Comparison of ENCODE assay signal across 31 mouse cellular contexts in genomic region chr7:100471407-100471797, GRCm38 (mm10). TPM values are rescaled to one million over a fixed set of nuclear protein-coding genes. Genes with fewer than 3 reads are reported as not detected.
A peak's percentile ranks its signal among the peaks of the same experiment; 100 is the strongest.
DNase-seq lines count a peak whose midpoint lies in the region; ATAC-seq and TF ChIP-seq lines count a peak whose summit lies in the region.
"Had no signal": no experiment of that assay in that cellular context is flagged by ENCODE, and none has a peak within 500 bp of the region (broad histone marks: within the 10 kb centered on the region; RNA-seq: fewer than 3 reads in every experiment).

No protein-coding gene starts in this region.

- TF ChIP-seq EP300 in heart, adult 2 months (IDR thresholded peaks at IDR 0.05; ENCODE audit: insufficient read depth, low read depth, low read length): no peak

- H3K27me3 ChIP-seq in heart, adult 2 months (ENCODE audit: control insufficient read depth, insufficient read depth, low read length): no peaks in the 10 kb centered on the region
- no peaks in the 10 kb centered on the region for H3K27me3 ChIP-seq in liver, embryonic 13.5 days
- H3K27me3 ChIP-seq: CH12.LX; forebrain, embryonic 13.5 days; heart, embryonic 12.5 days; heart, embryonic 15.5 days; Patski had no signal

- no peak overlapping the region for H3K4me2 ChIP-seq in liver, embryonic 13.5 days
- H3K4me2 ChIP-seq: forebrain, embryonic 13.5 days; heart, embryonic 12.5 days; heart, embryonic 15.5 days; hindbrain, embryonic 14.5 days had no signal

- H3K79me2 ChIP-seq in heart, adult 2 months (replicated peaks; ENCODE audit: control insufficient read depth, insufficient read depth, low read length): no peaks in the 10 kb centered on the region

- intact Hi-C loops in heart, adult 2 months (cut with DNase I): no loop called here

- no peak for TF ChIP-seq CTCF in heart, adult 2 months (IDR thresholded peaks at IDR 0.05)

- H3K4me1 ChIP-seq in heart, adult 2 months (ENCODE audit: control insufficient read depth, insufficient read depth, low read length): peaks cover 4% of the 10 kb centered on the region; the same call in 1 of the 2 replicates
- H3K4me1 ChIP-seq in liver, embryonic 13.5 days (replicated peaks): peaks cover 53% of the 10 kb centered on the region
- 0 out of 2 replicates have a peak, but pooled peaks cover 7% of the 10 kb centered on the region for H3K4me1 ChIP-seq in brown adipose tissue, adult 24 weeks (ENCODE audit: control insufficient read depth, insufficient read depth, insufficient read length, low read length)
- H3K4me1 ChIP-seq: forebrain, embryonic 10.5 days; forebrain, embryonic 13.5 days had no signal

- H3K9ac ChIP-seq in heart, adult 2 months (ENCODE audit: low read depth, low read length): no peak overlapping the region
- H3K9ac ChIP-seq in liver, embryonic 13.5 days: peak overlapping the region; percentile 33; the same call in 1 of the 2 replicates
- H3K9ac ChIP-seq: forebrain, embryonic 13.5 days; heart, embryonic 12.5 days; heart, embryonic 15.5 days; hindbrain, embryonic 14.5 days had no signal

- no peak for ATAC-seq in liver, embryonic 13.5 days (ENCODE audit: low read depth)
- ATAC-seq: forebrain, embryonic 13.5 days; forebrain, embryonic 16.5 days; hindbrain, postnatal 0 days; inflammation-experienced regulatory T-cells, adult 6 months; Patski had no signal

- H3K27ac ChIP-seq in heart, adult 2 months: no peak overlapping the region; the same call in 1 of the 2 replicates
- peak overlapping the region; percentile 100 for H3K27ac ChIP-seq in liver, embryonic 13.5 days
- peak overlapping the region; percentile 98 for H3K27ac ChIP-seq in brown adipose tissue, adult 24 weeks (replicated peaks; ENCODE audit: low read depth, low read length)
- H3K27ac ChIP-seq: forebrain, embryonic 10.5 days; forebrain, embryonic 13.5 days; heart, embryonic 15.5 days; hindbrain, embryonic 14.5 days; hindbrain, postnatal 0 days had no signal

- H3K9me3 ChIP-seq in liver, embryonic 13.5 days (replicated peaks): no peaks in the 10 kb centered on the region
- H3K9me3 ChIP-seq: forebrain, embryonic 10.5 days; forebrain, embryonic 13.5 days; G1E; heart, embryonic 12.5 days; heart, embryonic 15.5 days had no signal

- no peak for TF ChIP-seq POLR2A in heart, adult 2 months (IDR thresholded peaks at IDR 0.05; ENCODE audit: insufficient read depth, low read depth, low read length)

- no peak overlapping the region for H3K4me3 ChIP-seq in heart, adult 2 months
- no peak overlapping the region for H3K4me3 ChIP-seq in liver, embryonic 13.5 days (replicated peaks)
- no peak overlapping the region for H3K4me3 ChIP-seq in brown adipose tissue, adult 24 weeks (ENCODE audit: insufficient read depth, low read depth, low read length)
- H3K4me3 ChIP-seq: forebrain, embryonic 10.5 days; forebrain, embryonic 13.5 days; heart, embryonic 12.5 days; heart, embryonic 15.5 days had no signal

- H3K36me3 ChIP-seq in heart, adult 2 months (ENCODE audit: control insufficient read depth, insufficient read depth, low read length): no peaks in the 10 kb centered on the region
- H3K36me3 ChIP-seq in liver, embryonic 13.5 days: peaks cover 8% of the 10 kb centered on the region; the same call in 1 of the 2 replicates
- H3K36me3 ChIP-seq: heart, embryonic 15.5 days had no signal

- DNase-seq in heart, adult 11 months: peak; percentile 80
- DNase-seq in heart, adult 2 months: no peak
- no peak for DNase-seq in liver, embryonic 13.5 days
- DNase-seq in liver: no peak
- DNase-seq in kidney, postnatal 4 days: no peak
- no peak for DNase-seq in spleen, adult 18-20 months
- DNase-seq: adrenal gland, adult 2 months; adrenal gland, postnatal 14 days; B cell, adult 2 months; cerebellum, adult 11-12 months; cerebellum, adult 8-10 months; cerebellum, postnatal 10 days; cerebellum, postnatal 36 days; gastrocnemius, postnatal 14 days; heart, postnatal 4 days had no signal

- WGBS in heart, adult 2 months: 68% methylated on average over 1 of the region's 1 CpGs
- 85% methylated on average over 1 of the region's 1 CpGs for WGBS in liver, embryonic 13.5 days (ENCODE audit: insufficient replicate concordance)

RNA-seq across cellular contexts. Expression of gene Ucp3, which starts 1.4 kb away (rescaled TPM):
- 10 to 100 TPM; 33.7 to 39.4 TPM for total RNA-seq in heart, adult 2 months (2021)
- 39.0 and 39.1 TPM in 2 replicates for polyA plus RNA-seq in heart, adult 2 months (2012; rRNA removed)
- not detected in 2 replicates for polyA plus RNA-seq in liver, embryonic 13.5 days (2015; fragmentation: Nextera tagmentation; extraction: Ambion mirVana)
- 61.6 and 107 TPM in 2 replicates for polyA plus RNA-seq in brown adipose tissue, adult 24 weeks (2012; ENCODE audit: insufficient read depth, insufficient read length, missing spikeins)
- total RNA-seq: CH12.LX had no signal
- polyA plus RNA-seq: embryonic facial prominence, embryonic 11.5 days; forebrain, embryonic 10.5 days; forebrain, embryonic 13.5 days; forebrain, embryonic 16.5 days; G1E; hindbrain, embryonic 11.5 days; hindbrain, embryonic 14.5 days had no signal

RNA-seq across cellular contexts. Expression of gene Ucp2, which starts 21.7 kb away (rescaled TPM):
- 100 to 1,000 TPM; 245 to 496 TPM for total RNA-seq in heart, adult 2 months (2021)
- polyA plus RNA-seq in heart, adult 2 months (2012; rRNA removed): 109 and 193 TPM in 2 replicates
- 673 and 808 TPM in 2 replicates for polyA plus RNA-seq in liver, embryonic 13.5 days (2015; fragmentation: Nextera tagmentation; extraction: Ambion mirVana)
- 54.8 and 55.8 TPM in 2 replicates for polyA plus RNA-seq in brown adipose tissue, adult 24 weeks (2012; ENCODE audit: insufficient read depth, insufficient read length, missing spikeins)

RNA-seq across cellular contexts. Expression of gene Dnajb13, which starts 43.4 kb away (rescaled TPM):
- total RNA-seq in heart, adult 2 months (2021): not detected
- polyA plus RNA-seq in heart, adult 2 months (2012; rRNA removed): 0.32 and 1.2 TPM in 2 replicates
- polyA plus RNA-seq in liver, embryonic 13.5 days (2015; fragmentation: Nextera tagmentation; extraction: Ambion mirVana): 2.5 TPM in 2 replicates
- 2.6 and 2.7 TPM in 2 replicates for polyA plus RNA-seq in brown adipose tissue, adult 24 weeks (2012; ENCODE audit: insufficient read depth, insufficient read length, missing spikeins)
- total RNA-seq: gastrocnemius, adult 18-20 months; gastrocnemius, postnatal 14 days; heart, postnatal 10 days; heart, postnatal 4 days had no signal
- polyA plus RNA-seq: G1E had no signal

Comparison
In these comparisons a context has a peak if more than half of its experiments do, and no peak if none do; other contexts are left out.
1. RNA of gene Ucp3, which starts 1.4 kb away (polyA plus RNA-seq): 61.6 to 107 TPM in brown adipose tissue, adult 24 weeks and 39.0 to 39.1 TPM in heart, adult 2 months; not detected in liver, embryonic 13.5 days; every median in the first group is over 10 times any median in the second.